Mouse (Mus musculus) urinary bladder, postnatal 10 days (tissue): ENCODE measurements around the gene Aph1c.
"Not testable (repeated sequence)": the region's sequence is repeated elsewhere in the genome, so short reads cannot be mapped to it uniquely, and the experiment has no call there.

Experiments
- DNase-seq: peaks from one replicate; pipeline ENCODE4 v3.0.0; 2022; ENCODE audit warnings: low spot score

Aph1c gene

DNA sequence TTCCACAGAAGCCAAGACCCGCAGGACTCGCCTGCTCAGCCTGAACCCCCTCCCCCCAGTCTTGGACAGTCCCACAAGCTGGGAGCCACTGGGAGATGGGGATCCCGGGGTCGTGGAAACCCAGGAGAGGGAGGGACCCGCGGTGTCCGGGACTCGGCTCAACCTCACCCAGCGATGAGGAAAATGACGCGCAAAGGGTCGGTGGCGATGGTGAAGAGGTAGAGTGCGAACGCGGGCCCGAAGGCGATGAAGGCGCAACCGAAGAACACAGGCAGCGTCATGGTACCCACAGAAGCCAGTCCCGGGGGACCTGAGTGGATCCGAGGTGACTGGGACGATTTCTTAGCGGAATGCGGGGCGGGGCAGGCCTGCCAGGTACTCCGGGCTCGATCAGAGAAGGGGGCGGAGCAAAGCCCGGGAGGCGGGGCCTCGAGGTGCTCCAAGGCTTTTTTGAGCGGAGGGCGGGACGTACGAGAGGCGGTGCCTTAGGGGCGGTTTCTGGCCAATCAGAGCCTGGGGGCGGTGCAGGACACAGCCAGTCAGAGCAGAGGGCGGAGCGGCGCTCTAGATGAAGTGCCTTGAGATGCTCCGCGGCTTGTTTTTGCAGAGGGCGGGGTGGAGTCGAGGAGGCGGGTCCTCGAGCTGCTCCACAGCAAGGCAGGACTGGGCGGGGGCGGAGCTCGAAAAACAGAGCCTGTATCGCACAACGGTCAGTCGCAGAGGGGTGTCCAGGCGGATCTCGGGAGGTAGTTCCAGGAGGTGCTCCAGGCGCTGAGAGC, at the start of gene Aph1c:
Aph1c (minus strand) TSS at position 409 of the 779 bp plus-strand sequence.
- DNase-seq: peak; percentile 90

DNA sequence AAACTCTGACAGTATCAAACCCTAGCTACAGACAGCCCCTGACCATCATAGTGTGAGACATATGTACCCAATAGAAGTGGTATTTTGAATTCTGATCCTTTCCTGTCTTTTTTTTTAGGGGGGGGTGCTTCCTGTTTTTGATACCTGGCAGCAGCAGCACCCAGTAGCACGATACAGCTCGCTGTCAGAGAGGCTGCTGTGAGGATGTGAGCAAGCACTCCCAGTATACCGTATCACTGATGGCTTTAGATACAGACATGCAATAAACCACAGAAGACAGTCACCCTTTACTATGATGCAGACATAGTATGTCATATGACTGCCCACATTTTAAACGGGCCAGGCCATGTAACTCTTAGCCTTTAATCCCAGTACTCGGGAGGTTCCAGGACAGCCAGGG, 49.0 kb upstream of the Aph1c start:
- no peak for DNase-seq

DNA sequence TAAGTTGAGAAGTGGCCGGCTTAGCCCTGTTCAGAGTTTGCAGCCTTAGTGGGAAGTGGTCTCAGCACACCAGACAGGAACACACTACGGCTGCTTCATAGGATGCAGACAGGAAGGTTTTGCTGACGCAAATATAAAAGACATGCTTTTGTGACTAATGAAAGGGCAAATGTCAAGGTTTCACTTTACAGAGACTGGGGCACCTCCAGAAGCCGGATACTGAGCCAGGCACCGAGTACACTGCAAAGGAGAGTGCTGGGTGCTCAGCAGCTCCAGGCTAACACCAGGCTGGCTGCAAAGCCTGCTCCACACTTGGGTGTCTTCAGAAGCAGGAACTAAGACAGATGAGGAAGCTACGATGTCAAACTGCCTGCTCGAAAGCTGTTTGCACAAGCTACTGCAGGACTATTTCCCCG, 47.9 kb upstream of the Aph1c start:
- no peak for DNase-seq

DNA sequence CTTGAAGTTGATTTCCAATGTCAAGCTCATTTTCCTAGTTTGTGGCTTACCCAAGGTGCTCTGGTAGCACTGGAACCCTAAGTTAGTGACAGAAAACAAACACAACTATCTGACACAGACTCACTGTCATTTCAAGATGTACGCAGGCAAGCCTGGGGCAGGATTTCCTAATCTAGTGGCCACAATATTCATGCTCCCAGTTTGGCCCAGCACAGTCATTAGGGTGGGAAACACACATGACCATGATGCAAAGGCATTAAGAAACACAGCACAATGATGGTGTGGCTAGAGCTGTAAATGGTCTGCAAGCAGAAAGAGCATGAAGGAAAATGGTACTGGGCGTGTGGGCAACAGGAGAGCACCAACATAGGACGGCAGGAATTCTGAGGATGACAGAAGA, 47.3 kb upstream of the Aph1c start:
- no peak for DNase-seq

DNA sequence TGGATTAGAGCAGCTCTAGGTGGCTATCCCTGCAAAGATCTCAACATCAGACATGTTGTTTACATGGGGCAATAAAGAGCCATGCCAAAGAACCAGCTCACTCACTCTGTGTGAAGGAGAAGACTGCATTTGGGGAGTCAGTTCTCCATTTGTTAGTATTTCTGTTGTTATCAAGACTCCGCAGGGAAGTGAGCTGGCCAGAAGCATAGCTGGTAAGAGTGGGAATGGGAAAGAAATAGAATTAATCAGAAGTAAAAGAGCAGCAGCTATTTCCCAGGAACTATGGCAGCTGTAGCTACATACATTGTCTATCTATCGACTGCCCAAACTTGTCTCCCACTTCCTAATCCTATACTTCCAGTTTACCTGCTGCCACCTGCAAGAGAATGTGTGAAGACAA, 46.2 kb upstream of the Aph1c start:
- DNase-seq: no peak

DNA sequence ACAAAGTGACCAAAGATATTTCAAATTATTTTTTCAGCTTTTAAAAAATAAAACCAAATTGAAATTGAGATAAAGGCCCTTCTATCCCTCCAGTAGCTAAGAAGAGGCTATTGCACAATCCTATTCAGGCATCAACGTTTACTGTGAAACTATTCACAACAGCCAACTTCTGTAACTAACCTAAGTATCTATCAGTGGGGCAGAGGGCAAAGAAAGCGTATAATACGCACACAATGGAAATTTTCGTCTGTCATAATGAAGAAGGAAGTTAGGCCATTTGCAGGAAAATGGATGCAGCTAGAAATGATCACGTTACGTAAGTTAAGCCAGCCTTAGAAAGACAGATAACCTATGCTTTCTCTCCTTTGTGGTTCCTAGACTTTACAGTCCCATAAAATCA, 45.0 kb upstream of the Aph1c start:
- DNase-seq: no peak

DNA sequence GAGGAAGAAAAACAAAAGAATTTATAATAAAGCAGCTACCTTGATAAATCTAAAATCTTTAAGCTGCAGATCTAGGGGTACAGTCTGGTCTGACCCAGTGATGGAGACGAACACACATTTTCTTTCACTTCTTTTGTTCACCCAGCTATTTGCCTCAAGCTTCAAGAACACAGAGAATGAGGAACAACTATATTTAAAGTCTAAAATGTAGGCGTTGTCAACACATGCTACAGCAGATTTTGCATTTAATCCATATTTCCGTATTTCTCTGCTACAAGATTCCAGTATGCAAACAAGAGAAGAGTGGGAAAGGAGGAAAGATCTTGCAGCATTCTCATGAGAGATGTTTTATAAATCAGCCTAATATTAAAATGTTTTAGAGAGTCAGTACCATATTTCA, 44.4 kb upstream of the Aph1c start:
- DNase-seq: no peak

DNA sequence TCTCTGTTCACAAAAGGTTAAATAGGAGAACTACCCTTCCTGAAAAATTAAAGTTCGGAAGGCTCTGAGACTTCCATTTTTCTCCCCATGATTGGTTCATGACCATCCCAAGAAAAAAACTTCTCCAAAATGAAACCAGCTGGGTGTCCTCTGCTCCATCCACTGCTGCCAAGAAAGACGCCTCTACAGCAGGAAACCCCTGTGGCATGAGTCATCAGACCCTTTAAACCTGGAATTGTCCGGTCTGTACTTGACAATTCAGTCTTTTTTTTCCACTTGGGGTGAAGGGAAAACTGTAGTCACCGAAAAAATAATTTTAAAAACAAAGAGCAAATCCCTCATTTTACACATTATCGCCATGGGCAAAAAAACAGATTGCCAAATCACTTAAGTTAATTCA, 42.1 kb upstream of the Aph1c start:
- no peak for DNase-seq

DNA sequence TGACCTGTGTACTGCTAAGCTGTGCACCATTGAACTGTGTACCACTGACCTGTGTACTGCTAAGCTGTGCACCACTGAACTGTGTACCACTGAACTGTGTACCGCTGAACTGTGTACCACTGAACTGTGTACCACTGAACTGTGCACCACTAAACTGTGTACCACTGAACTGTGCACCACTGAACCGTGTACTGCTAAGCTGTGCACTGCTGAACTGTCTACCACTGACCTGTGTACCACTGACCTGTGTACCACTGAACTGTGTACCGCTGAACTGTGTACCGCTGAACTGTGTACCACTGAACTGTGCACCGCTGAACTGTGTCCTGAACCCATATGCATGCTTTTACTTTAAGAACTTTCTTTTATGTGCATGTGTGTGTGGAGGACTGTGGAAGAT, 39.8 kb upstream of the Aph1c start:
- DNase-seq: no peak

DNA sequence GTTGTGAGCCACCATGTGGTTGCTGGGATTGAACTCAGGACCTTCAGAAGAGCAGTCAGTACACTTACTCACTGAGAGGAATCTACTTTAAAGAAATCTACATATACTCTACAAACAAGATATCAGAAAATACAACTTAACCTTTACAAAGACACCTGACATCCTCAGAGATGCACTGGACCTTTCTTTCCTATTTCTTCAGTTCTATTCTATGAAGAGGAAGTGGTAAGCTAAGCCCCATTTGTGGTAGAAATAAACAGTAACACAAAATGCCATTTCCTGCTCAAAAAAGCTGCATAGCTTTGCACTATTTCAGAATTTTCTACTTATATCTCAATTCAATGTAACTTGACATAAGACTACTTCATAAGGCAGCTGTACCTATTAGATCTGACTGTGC, 39.0 kb upstream of the Aph1c start:
- no peak for DNase-seq

DNA sequence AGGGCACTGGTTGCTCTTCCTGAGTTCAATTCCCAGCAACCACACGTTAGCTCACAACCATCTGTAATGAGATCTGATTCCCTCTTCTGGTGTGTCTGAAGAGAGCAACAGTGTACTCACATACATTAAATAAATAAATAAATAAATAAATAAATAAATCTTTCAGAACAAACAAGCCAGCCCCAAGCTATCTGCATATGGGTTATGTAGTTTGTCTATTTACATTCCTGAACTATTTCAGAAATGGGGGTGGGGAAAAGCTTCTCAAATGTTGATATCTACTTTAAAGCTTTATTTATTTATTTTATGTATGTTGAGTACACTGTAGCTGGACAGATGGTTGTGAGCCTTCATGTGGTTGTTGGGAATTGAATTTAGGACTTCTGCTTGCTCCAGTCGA, 38.5 kb upstream of the Aph1c start:
- not testable (repeated sequence) for DNase-seq

DNA sequence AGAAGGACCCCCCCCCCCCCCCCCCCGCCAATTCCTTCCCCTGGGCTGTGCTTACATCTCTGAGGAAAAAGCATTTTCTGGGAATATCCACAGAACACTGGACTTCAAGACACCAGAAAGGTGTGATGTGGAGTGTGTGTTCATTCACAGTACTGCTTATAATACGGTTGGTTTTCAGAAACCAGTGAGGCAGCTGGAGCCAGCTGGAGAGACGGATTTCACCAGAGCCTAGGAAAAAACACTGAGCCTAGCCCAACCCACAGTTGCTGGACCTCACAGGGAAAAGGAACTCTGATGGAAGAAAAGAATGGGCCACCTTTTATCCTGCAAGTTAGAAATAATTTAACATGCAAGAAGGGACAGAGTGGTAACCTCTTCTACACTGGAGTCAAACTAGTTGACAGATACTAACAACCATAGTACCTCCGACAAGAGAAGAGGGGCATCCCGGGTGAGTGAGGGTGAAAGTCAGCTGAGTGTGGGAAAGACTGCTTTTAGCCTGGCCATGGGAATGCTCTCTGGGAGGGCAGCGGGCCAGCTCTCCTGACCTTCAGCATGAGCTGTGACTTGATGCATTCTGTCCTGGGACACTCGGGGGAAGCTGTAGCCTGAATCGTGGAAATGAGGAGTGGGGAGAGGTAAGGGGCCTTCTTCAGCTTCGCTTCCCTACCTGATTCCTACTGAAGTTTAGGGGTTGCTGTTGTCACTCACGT, 37.6 kb upstream of the Aph1c start:
- no peak for DNase-seq

DNA sequence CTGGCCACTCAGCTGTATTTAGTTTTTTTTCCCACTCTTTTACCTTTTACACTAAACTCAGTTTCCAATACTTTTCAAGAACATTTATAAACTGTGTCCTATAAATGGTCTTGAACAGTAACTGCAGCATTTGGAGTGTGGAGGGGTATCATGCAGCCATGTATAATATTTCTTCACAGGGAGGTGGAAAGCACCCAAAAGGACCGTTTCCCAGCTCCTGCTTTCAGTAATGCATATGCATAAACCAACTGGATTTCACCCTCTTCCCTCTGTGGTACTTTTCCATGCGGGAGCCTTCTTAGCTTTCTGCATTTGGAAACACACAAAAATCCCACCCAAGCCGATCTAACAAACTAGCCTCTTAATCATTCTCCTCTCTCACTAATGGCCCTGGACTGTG, 30.2 kb upstream of the Aph1c start:
- no peak for DNase-seq

DNA sequence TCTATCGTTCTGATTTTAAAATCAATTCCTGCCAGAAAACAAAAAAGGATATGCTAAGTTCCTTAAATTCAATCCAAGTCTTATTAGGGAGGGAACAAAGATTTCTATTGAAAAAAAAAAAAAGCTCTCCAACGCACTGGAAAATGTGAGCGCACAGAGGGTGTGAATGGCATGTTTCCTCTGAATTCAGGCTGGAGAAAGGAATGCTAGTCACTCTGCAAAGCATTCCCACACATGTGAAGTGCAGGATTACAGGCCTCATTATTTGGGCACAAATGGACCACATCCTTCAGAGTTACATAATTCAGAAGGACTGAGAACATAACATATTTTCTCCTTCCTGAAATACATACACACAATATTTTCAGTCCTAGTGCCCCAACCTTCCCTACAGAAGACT, 28.9 kb upstream of the Aph1c start:
- no peak for DNase-seq

DNA sequence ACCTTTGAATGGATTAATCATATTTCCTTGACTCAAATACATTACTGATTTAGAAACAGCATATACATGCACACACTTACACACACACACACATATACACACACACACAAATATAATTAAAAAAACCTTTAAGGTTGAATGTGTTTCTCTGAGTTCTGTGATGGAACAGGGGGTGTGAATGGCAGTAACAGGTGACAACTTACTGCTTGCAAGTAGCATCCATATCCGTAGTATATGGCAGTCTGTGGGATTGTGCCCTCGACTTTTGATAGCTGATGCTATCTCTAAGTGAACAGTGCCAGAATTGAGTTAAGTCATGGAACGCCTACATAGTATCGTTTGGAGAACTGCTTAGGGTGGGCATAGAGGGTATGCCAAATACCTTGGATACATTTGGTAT, 27.7 kb upstream of the Aph1c start:
- DNase-seq: no peak

DNA sequence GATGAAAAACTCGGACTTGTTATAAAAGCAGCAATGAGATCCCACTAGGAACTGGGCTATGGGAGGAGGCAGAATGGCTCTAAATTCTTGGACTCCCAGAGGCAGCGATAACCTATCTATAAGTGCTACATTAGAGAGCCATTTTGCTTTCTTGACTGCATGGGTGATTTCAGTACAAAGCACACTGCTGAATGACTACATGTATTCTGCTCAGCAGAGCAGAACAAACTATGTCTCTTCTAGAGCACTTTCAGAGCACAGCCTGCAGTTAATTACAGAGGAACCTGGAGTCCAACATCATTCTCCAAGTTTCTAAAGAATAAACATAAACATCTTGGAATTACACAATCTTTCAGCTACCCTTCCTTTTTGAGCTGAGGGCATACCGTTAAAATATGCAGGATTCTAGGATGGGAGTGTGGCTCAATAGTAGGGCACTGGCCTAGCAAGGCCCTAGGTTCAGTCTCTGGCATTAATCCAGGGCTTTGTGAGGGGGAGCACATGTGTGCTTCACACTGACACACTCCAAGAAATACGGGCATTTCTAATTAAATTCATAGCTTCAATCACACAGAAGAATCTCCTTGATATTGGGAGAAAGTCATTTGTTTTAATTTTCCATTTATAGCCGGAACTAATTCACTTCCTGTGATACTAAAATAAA, 26.7 kb upstream of the Aph1c start:
- DNase-seq: no peak

DNA sequence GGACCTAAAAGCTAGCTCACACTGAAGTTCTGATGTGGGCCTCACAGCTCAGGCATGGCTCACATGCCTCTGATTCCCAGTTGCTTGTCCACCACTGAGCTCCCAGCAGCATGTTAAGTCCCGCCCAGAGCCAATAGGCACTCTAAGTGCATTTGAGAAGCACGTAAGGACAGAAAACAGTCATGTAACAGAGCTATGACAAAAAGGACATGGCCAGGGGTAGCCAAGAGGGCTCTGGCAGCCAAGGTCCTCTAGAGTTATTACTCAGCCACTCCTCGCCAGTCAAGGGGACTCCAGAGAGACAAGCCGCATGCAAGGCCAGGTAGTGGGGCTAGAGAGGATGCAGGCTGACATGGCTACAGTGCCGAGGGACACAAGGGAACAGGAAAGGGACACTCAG, 25.0 kb upstream of the Aph1c start:
- no peak for DNase-seq

DNA sequence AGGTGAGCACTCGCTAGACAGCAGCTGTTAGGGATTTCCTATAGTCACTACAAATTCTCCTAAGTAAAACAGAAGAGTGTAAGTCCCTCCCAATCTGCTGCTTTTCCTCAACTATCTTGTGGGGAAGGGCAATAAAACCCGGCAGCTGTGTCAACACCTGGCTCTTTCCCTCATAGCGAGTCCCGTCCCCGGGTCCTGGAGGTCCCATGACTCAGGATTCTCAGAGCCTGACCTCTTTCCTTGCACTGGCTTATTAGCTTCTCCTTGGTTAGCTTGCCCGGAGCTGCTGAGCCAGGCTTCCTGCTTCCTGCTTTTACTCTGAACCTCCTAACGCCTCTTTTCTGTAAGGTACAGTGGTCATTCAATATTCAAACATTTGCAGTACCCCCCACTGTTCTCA, 21.3 kb upstream of the Aph1c start:
- DNase-seq: no peak

DNA sequence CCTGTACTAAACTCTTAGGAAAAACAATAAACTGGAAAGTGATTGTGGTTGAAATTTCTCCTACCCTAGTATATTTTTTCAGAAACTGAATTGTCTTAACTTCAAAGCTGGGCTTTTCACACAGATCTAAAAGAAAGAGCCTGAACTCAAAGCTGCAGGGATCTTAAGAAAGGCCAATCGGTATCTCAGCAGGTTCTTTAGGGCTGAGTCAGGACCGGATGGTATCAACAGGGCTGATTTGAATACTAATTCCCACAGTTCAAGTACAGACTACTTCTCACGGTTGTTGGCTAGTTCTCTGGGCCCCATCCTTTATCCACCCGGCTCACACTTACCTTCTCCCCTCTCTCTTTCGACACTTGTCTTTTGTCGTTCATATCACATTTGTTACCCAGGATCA, 18.1 kb upstream of the Aph1c start:
- DNase-seq: no peak

DNA sequence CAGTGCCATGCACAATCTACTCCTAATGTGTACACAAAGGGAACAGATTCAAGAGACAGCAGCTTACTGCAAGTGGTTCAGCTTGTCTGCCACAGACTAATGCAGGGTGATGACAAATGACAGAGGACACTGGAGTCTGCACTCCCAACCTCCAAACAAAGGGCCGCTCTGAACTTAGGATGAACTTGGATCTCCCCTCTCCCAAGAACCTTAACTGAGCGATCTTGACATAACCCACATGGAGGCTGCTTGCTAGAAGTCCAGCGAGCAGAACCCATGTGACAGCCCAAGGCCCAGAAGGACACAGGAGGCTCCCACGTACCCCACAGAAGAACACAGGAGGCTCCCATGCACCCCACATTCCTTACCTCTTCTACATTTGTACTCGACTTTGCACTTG, 16.4 kb upstream of the Aph1c start:
- DNase-seq: no peak

DNA sequence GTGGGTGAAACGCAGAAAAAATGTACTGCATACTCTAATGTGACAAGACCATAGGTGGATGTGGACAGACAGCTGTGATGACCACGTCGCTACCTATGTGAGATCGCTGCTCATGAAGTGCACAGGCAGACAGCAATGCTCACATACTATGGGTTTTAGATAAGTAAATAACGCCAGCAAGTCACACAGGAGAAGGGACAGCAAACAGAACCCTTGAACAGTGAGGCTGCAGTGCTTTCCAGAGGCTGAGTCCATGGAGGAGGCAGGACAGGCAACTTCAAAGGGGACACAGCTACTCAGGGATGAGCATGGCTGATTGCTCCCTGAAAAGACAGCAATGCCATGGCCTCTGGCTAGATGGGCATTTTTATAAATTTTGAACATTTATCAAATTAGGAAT, 12.3 kb upstream of the Aph1c start:
- no peak for DNase-seq

DNA sequence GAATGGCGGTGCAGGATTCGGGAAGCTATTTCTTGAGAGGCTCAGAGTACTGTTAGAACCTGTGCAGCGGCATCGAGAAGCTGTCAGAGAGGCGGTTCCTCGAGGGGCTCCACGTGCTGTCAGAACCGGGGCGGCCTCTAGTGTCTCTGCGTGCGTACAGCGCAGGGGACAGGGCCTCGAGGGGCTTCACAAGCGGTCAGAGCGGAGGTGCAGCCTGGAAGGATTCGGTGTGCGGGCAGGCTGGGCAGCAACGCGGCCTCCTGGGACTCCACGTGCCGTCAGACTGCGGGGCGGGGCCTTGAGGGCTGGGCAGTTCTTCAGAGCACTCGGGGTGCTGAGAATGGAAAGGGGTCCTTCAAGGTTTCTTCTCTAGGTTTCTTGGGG, 563 bp upstream of the Aph1c start:
- no peak for DNase-seq

DNA sequence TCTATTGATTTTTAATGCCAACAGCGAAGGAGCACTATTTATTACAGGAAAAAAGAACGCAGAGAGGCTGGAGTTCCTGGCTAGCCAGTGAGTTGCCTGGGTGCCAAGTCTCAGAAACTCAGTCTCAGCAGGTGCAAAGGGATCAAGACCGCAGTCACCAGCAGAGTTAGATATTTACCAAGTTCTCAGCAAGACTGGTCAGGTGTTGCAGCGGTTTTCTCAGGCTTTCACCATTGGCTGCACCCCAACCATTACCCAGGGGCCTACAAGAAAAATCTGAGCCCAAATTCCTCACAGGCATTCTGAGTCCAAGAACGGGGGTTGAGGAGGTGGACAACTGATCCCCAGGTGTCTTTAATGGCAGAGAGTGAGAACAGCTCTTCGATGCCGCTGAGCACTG, 675 bp downstream of the Aph1c start:
- DNase-seq: no peak
